Mouse (Mus musculus) E14TG2a.4 (cell line): ENCODE measurements around the gene Slc41a2.

ENCODE experiments used
- CTCF ChIP-seq: conservative IDR thresholded peaks from 2 replicates; pipeline ENCODE4 v1.5.1; 2014; ENCODE audit warnings: low read length
- NANOG ChIP-seq: IDR thresholded peaks from 2 replicates; pipeline ENCODE4 v1.6.1; 2014; ENCODE audit warnings: borderline replicate concordance, low read length, mixed read lengths
- POU5F1 ChIP-seq: IDR thresholded peaks from 2 replicates; pipeline ENCODE4 v1.6.1; 2014; ENCODE audit warnings: low read length, borderline replicate concordance

DNA sequence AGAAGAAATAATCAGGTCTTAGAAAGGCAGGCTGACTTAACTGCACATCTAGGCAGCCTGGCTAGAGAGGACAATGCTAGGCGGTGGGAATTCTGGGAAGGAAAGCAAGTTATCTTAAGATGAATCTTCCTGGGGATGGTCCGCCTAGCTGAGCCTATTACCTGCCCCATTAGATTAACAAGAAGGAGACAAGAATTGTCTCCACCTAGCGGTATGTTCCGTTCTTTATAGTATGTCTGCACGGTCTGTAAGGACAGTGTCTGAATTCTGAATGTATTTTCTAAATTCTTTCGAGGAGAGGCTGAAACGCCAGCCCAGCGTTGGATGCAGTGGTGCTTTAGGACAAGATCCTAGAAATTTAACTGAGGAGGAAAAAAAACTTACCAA, 16.6 kb upstream of the Slc41a2 start:
- TF ChIP-seq CTCF (no peak; the same call in 1 of the 2 replicates), POU5F1 (no peak), NANOG (no peak)
